Mouse (Mus musculus) limb, embryonic 13.5 days (tissue): ENCODE results near the gene Rnf130. TPM values are rescaled to one million over a fixed set of nuclear protein-coding genes. Genes with fewer than 3 reads are reported as not detected.

Experiments
- ATAC-seq: fragments of 200-750 bp; cut with Nextera tagmentation; 2 replicates; pipeline ENCODE4 v1.8.0; 2017; ENCODE audit warnings: low read depth, moderate number of reproducible peaks, moderate TSS enrichment; ENCODE audit not compliant: low FRiP score
- H3K27ac ChIP-seq: fragments of 300-500 bp; sonication (generic); 2 replicates; pipeline ENCODE4 v1.5.1; 2015; ENCODE audit warnings: inconsistent platforms, mild to moderate bottlenecking, moderate library complexity
- H3K27me3 ChIP-seq: fragments of 300-500 bp; sonication (generic); 2 replicates; pipeline ENCODE4 v1.6.1; 2015; ENCODE audit warnings: mild to moderate bottlenecking, inconsistent platforms
- H3K36me3 ChIP-seq: fragments of 300-500 bp; sonication (generic); 2 replicates; pipeline ENCODE4 v1.6.1; 2015; ENCODE audit warnings: inconsistent platforms, mild to moderate bottlenecking, moderate library complexity
- H3K4me1 ChIP-seq: fragments of 300-500 bp; sonication (generic); 2 replicates; pipeline ENCODE4 v1.6.1; 2015; ENCODE audit warnings: inconsistent platforms
- H3K4me2 ChIP-seq: fragments of 300-500 bp; sonication (generic); replicated peaks from 2 replicates; pipeline ENCODE4 v1.6.1; 2015; ENCODE audit warnings: inconsistent platforms, mild to moderate bottlenecking, moderate library complexity
- H3K4me3 ChIP-seq: fragments of 300-500 bp; sonication (generic); 2 replicates; pipeline ENCODE4 v1.5.1; 2015; ENCODE audit warnings: moderate library complexity, mild to moderate bottlenecking, inconsistent platforms
- H3K9ac ChIP-seq: fragments of 300-500 bp; sonication (generic); 2 replicates; pipeline ENCODE4 v1.6.1; 2015; ENCODE audit warnings: mild to moderate bottlenecking, inconsistent platforms
- H3K9me3 ChIP-seq: fragments of 300-500 bp; sonication (generic); 2 replicates; pipeline ENCODE4 v1.6.1; 2016; ENCODE audit warnings: inconsistent platforms
- WGBS: fragments of 180-500 bp; shearing (Covaris S2); methylation state at CpG from one replicate; pipeline ENCODE4 v1.1.7; 2015; 5-methylcytosine and 5-hydroxymethylcytosine counted together
- polyA plus RNA-seq: library from polyadenylated mRNA; unstranded; fragments of >200 nt; fragmentation: Nextera tagmentation; extraction: Ambion mirVana; gene quantifications from 2 replicates; pipeline ENCODE4 v1.2.1, GENCODE M21; 2015

Gene Rnf130
- polyA plus RNA-seq, 1 experiment from 2014 or later, result 85.6 TPM

DNA sequence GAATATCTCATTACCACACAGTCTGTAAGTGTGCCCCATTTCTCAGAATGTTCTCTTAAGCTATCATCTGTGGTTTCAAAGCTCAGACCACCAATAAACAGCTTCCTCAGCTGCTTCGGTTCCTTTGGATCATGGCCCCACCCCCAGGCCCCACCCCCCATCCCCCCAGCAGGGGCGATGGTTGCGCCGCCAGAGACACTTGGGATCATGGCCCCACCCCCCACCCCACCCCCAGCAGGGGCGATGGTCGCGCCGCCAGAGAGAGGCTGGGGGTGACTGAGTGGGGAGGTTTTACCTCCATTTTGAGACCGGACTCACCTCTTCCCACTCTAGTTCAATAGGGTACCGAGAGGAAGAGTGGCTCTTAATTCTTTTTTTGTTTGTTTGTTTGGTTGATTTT, 102.6 kb downstream of the Rnf130 start:
- no peaks in the 10 kb centered on the region for H3K36me3 ChIP-seq
- H3K27me3 ChIP-seq, result no peaks in the 10 kb centered on the region
- no peak overlapping the region for H3K27ac ChIP-seq
- no peak overlapping the region for H3K4me3 ChIP-seq
- peak overlapping the region; percentile 55 for H3K4me2 ChIP-seq
- H3K9ac ChIP-seq, result no peak overlapping the region
- WGBS, result 4% methylated on average over 10 of the region's 10 CpGs
- peaks cover 21% of the 10 kb centered on the region for H3K4me1 ChIP-seq
- no peak for ATAC-seq
- H3K9me3 ChIP-seq, result no peaks in the 10 kb centered on the region

DNA sequence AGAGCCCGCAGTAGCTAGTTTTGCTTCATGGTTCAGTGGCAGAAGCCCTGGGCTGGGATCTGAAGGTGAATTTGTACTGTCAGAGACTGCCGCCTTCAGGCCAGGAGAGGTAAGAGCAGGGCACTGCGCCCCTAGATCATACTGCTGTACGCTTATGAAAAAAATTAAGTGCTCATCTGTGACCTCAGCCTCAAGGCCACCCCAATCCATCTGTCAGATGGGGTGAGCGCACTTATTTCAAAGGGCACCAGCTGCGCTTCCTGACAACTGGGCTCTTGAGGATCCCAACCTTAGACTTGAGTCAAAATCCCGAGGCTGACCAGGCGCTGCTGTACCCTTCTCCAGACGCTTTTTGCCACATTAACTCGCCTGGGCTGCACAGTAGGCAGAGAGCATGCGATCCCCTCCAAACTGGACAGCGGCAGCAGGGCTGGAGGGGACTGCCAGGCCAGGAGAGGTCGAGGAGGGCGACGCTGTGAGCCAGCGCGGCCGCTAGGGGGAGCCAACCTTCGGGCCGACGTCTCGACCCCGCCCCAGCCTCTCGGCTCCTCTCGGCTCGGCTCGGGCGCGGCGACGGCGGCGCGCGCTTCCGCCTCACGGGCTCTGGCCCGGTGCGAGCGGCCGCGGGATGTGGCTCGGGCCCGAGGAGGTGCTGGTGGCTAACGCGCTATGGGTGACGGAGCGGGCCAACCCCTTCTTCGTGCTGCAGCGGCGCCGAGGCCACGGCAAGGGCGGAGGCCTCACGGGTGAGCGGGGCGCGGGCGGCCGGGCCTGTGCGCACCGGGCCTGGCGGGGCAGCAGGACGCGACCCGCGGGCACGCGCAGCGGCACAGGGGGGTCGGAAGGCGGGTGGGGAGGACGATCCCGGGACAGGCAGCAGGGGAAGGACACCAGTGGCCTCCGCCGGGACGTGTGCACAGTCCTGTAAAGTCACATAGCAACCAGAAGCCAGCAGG, 105.9 kb downstream of the Rnf130 start, which contains the start of gene Tbc1d9b:
TSS of gene Tbc1d9b (plus strand) at position 586 of the 956 bp plus-strand sequence.
- peak; percentile 93 for ATAC-seq
- Histone ChIP-seq H3K4me1 (peaks cover 21% of the 10 kb centered on the region), H3K4me3 (peak within 1 kb of the TSS; percentile 89), H3K4me2 (peak within 1 kb of the TSS; percentile 79), H3K27me3 (no peaks in the 10 kb centered on the region), H3K36me3 (peaks cover 6% of the 10 kb centered on the region), H3K27ac (peak within 1 kb of the TSS; percentile 80), H3K9me3 (no peaks in the 10 kb centered on the region), H3K9ac (peak within 1 kb of the TSS; percentile 98)
- under 1% methylated on average over 73 of the region's 77 CpGs for WGBS

DNA sequence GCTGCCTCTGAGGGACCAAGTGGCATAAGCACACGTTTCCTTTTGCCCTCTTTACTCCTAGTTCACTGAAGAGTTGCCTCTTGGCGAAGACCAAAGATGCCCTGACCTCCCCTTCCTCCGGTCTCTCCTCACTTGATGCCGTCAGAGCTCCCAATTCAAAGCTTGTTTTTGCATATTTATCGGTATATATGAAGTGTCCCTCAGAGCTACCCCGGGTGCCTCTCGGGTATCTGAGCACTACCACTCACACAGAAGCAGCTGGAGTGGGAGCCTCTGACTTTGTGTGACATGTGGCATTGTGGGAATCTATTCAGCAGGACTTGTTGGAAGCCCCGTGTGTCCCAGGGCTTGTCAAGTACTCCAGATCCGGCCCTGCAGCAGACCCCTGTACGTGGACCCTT, 106.7 kb downstream of the Rnf130 start:
- Histone ChIP-seq H3K4me2 (peak overlapping the region; percentile 79), H3K4me3 (peak overlapping the region; percentile 89), H3K4me1 (peaks cover 21% of the 10 kb centered on the region), H3K27ac (peak overlapping the region; percentile 80), H3K36me3 (peaks cover 13% of the 10 kb centered on the region), H3K9me3 (no peaks in the 10 kb centered on the region), H3K9ac (peak overlapping the region; percentile 98), H3K27me3 (no peaks in the 10 kb centered on the region)
- no peak for ATAC-seq
- 18% methylated on average over 10 of the region's 10 CpGs for WGBS

DNA sequence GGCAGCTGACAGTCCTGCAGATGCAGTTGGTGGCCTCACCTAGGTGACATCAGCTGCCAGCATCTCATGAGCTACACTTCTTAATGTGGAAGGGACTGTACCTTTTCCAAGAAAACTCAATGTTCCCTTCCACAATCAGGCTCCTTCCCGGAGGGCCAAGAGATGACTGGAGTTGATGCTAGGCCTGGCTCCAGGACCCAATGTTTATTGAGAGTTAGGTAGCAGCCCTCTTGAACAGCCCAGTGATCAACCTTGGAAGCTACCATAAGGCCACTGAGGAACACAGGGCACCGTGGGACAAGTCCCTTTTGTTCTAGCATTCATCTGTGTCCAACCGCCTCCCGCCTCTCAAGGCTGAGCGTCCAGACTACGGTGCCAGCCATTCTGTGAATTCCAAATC, 107.1 kb downstream of the Rnf130 start:
- no peaks in the 10 kb centered on the region for H3K27me3 ChIP-seq
- H3K27ac ChIP-seq, result no peak overlapping the region
- H3K9ac ChIP-seq, result peak overlapping the region; percentile 98
- peaks cover 18% of the 10 kb centered on the region for H3K36me3 ChIP-seq
- peak overlapping the region; percentile 79 for H3K4me2 ChIP-seq
- no peak for ATAC-seq
- no peaks in the 10 kb centered on the region for H3K9me3 ChIP-seq
- 89% methylated on average over 6 of the region's 6 CpGs for WGBS
- peaks cover 21% of the 10 kb centered on the region for H3K4me1 ChIP-seq
- peak overlapping the region; percentile 89 for H3K4me3 ChIP-seq

- H3K36me3 ChIP-seq, result peaks cover 38% of the 10 kb centered on the region
- 80% methylated on average over 10 of the region's 10 CpGs for WGBS
- no peak for ATAC-seq
Observed at GRCm38 (mm10) chr11:50134136-50134859, 109.2 kb downstream of the Rnf130 start.

GRCm38 (mm10) chr11:50138206-50138822, 113.2 kb downstream of the Rnf130 start:
- H3K4me1 ChIP-seq, result no peaks in the 10 kb centered on the region
- 58% methylated on average over 10 of the region's 10 CpGs for WGBS
- peaks cover 78% of the 10 kb centered on the region for H3K36me3 ChIP-seq
- no peak overlapping the region for H3K9ac ChIP-seq
- H3K4me3 ChIP-seq, result no peak overlapping the region
- no peak overlapping the region for H3K27ac ChIP-seq
- H3K4me2 ChIP-seq, result no peak overlapping the region
- no peaks in the 10 kb centered on the region for H3K9me3 ChIP-seq
- no peaks in the 10 kb centered on the region for H3K27me3 ChIP-seq
- ATAC-seq, result no peak

More at GRCm38 (mm10) chr11:50134136-50134859, 109.2 kb downstream of the Rnf130 start:
- no peak overlapping the region for H3K4me2 ChIP-seq
- H3K27me3 ChIP-seq, result no peaks in the 10 kb centered on the region
- no peak overlapping the region for H3K4me3 ChIP-seq
- no peaks in the 10 kb centered on the region for H3K9me3 ChIP-seq
- peaks cover 16% of the 10 kb centered on the region for H3K4me1 ChIP-seq
- no peak overlapping the region for H3K27ac ChIP-seq
- no peak overlapping the region for H3K9ac ChIP-seq

DNA sequence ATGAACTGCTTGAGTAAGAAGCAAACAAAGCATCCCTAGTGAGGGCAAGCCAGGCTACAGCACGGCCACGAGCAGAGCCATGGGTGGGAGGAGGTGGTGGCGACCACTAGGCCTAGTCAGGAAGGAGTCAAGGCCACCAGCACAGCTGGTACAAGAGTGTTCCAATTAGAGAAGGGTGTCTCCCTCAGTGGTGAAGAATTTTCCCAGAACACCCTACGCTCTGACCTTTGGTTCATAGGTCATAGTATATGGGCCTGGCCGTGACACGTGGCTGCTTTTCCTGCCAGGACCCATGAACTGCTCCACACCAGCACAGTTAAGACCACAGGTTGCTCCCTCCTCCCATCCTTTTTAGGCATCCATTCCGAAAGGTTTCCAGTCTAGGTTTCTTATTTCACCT, 114.4 kb downstream of the Rnf130 start:
- Histone ChIP-seq H3K4me3 (no peak overlapping the region), H3K27ac (no peak overlapping the region), H3K36me3 (peaks cover 87% of the 10 kb centered on the region), H3K9ac (no peak overlapping the region), H3K4me1 (no peaks in the 10 kb centered on the region), H3K27me3 (no peaks in the 10 kb centered on the region), H3K9me3 (no peaks in the 10 kb centered on the region), H3K4me2 (no peak overlapping the region)
- 79% methylated on average over 7 of the region's 7 CpGs for WGBS
- no peak for ATAC-seq

GRCm38 (mm10) chr11:50145529-50145928, 120.4 kb downstream of the Rnf130 start:
- no peak overlapping the region for H3K9ac ChIP-seq
- no peaks in the 10 kb centered on the region for H3K4me1 ChIP-seq
- no peaks in the 10 kb centered on the region for H3K27me3 ChIP-seq
- no peaks in the 10 kb centered on the region for H3K9me3 ChIP-seq
- no peak overlapping the region for H3K4me3 ChIP-seq
- H3K36me3 ChIP-seq, result peaks cover 95% of the 10 kb centered on the region
- WGBS, result 92% methylated on average over 3 of the region's 3 CpGs
- no peak overlapping the region for H3K4me2 ChIP-seq
- H3K27ac ChIP-seq, result no peak overlapping the region
- ATAC-seq, result no peak

- Histone ChIP-seq H3K9me3 (no peaks in the 10 kb centered on the region), H3K9ac (no peak overlapping the region), H3K4me3 (no peak overlapping the region), H3K36me3 (peaks cover 95% of the 10 kb centered on the region), H3K4me1 (no peaks in the 10 kb centered on the region), H3K27ac (no peak overlapping the region), H3K27me3 (no peaks in the 10 kb centered on the region), H3K4me2 (no peak overlapping the region)
- no peak for ATAC-seq
- 96% methylated on average over 13 of the region's 13 CpGs for WGBS
Observed at GRCm38 (mm10) chr11:50146121-50146520, 121.0 kb downstream of the Rnf130 start.

GRCm38 (mm10) chr11:50147267-50147957, 122.3 kb downstream of the Rnf130 start:
- Histone ChIP-seq H3K9ac (no peak overlapping the region), H3K4me2 (no peak overlapping the region), H3K27ac (no peak overlapping the region), H3K36me3 (peaks cover 95% of the 10 kb centered on the region), H3K27me3 (no peaks in the 10 kb centered on the region), H3K4me3 (no peak overlapping the region), H3K4me1 (no peaks in the 10 kb centered on the region), H3K9me3 (no peaks in the 10 kb centered on the region)
- 89% methylated on average over 9 of the region's 9 CpGs for WGBS
- ATAC-seq, result no peak

DNA sequence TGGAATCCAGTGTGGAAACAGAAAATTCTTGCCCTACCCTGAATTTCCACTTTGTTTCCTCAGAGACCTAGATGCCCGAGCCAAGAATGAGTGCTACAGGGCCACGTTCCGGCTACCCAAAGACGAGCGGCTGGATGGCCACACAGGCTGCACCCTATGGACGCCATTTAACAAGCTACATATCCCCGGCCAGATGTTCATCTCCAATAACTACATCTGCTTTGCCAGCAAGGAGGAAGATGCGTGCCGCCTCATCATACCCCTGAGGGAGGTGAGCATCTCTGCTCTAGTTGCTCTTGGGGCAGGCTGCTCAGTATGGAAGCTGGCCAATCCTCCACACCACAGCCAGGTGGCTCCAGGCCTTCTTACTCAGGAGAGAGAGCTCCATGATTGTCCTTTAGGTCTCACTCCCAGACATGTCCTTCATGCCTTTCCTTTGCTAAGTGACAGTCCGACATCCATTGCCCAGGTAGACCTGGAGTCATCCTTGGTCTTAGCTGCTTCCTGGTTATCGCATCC, 122.9 kb downstream of the Rnf130 start:
- Histone ChIP-seq H3K4me3 (no peak overlapping the region), H3K27me3 (no peaks in the 10 kb centered on the region), H3K9ac (no peak overlapping the region), H3K27ac (no peak overlapping the region), H3K4me1 (no peaks in the 10 kb centered on the region), H3K9me3 (no peaks in the 10 kb centered on the region), H3K36me3 (peaks cover 95% of the 10 kb centered on the region), H3K4me2 (no peak overlapping the region)
- WGBS, result 92% methylated on average over 11 of the region's 11 CpGs
- ATAC-seq, result no peak
